Mouse (Mus musculus): Measurements from ENCODE around the gene Olfr571. TPM values are rescaled to one million over a fixed set of nuclear protein-coding genes. Genes with fewer than 3 reads are reported as not detected.

The Olfr571 gene
- not detected in 2 replicates for polyA plus RNA-seq (2012; rRNA removed)

GRCm38 (mm10) chr7:102917032-102917875 is at the start of gene Olfr571:
Gene Olfr571, minus strand, starts transcription at chr7:102917536.
- no peaks in the 10 kb centered on the region for H3K4me1 ChIP-seq (ENCODE audit: control insufficient read depth, insufficient read depth, low read length)
- no peaks in the 10 kb centered on the region for H3K36me3 ChIP-seq (ENCODE audit: control insufficient read depth, insufficient read depth, low read length)
- H3K27me3 ChIP-seq (ENCODE audit: control insufficient read depth, insufficient read depth, low read length) = no peaks in the 10 kb centered on the region
- H3K4me3 ChIP-seq (ENCODE audit: control insufficient read depth, low read depth, low read length) = no peak within 1 kb of the TSS
- TF ChIP-seq CTCF (IDR thresholded peaks at IDR 0.05; ENCODE audit: control insufficient read depth, insufficient read depth, insufficient replicate concordance, low read depth, low read length) = no peak
- no peak for TF ChIP-seq POLR2A (IDR thresholded peaks at IDR 0.05; ENCODE audit: control insufficient read depth, low read depth, low read length)
- H3K27ac ChIP-seq (ENCODE audit: control insufficient read depth, insufficient read depth, low read depth, low read length) = no peak within 1 kb of the TSS

- no peak for TF ChIP-seq CTCF (IDR thresholded peaks at IDR 0.05; ENCODE audit: control insufficient read depth, insufficient read depth, insufficient replicate concordance, low read depth, low read length)
- no peak for TF ChIP-seq POLR2A (IDR thresholded peaks at IDR 0.05; ENCODE audit: control insufficient read depth, low read depth, low read length)
- H3K27me3 ChIP-seq (ENCODE audit: control insufficient read depth, insufficient read depth, low read length) = no peaks in the 10 kb centered on the region
- H3K27ac ChIP-seq (ENCODE audit: control insufficient read depth, insufficient read depth, low read depth, low read length) = no peak within 1 kb of the TSS
- no peaks in the 10 kb centered on the region for H3K36me3 ChIP-seq (ENCODE audit: control insufficient read depth, insufficient read depth, low read length)
- no peaks in the 10 kb centered on the region for H3K4me1 ChIP-seq (ENCODE audit: control insufficient read depth, insufficient read depth, low read length)
- no peak within 1 kb of the TSS for H3K4me3 ChIP-seq (ENCODE audit: control insufficient read depth, low read depth, low read length)
These were observed 45.0 kb upstream of the Olfr571 start, which contains the start of gene Olfr576 for GRCm38 (mm10) chr7:102962360-102962759. Gene Olfr576, plus strand, starts transcription at chr7:102962660.

GRCm38 (mm10) chr7:102958593-102958992 is 41.3 kb upstream of the Olfr571 start, which contains the start of gene Olfr575:
Gene Olfr575, minus strand, starts transcription at chr7:102958775.
- H3K4me1 ChIP-seq (ENCODE audit: control insufficient read depth, insufficient read depth, low read length) = no peaks in the 10 kb centered on the region
- H3K27me3 ChIP-seq (ENCODE audit: control insufficient read depth, insufficient read depth, low read length) = no peaks in the 10 kb centered on the region
- TF ChIP-seq CTCF (IDR thresholded peaks at IDR 0.05; ENCODE audit: control insufficient read depth, insufficient read depth, insufficient replicate concordance, low read depth, low read length) (no peak), POLR2A (IDR thresholded peaks at IDR 0.05; ENCODE audit: control insufficient read depth, low read depth, low read length) (no peak)
- no peak within 1 kb of the TSS for H3K27ac ChIP-seq (ENCODE audit: control insufficient read depth, insufficient read depth, low read depth, low read length)
- H3K4me3 ChIP-seq (ENCODE audit: control insufficient read depth, low read depth, low read length) = no peak within 1 kb of the TSS
- H3K36me3 ChIP-seq (ENCODE audit: control insufficient read depth, insufficient read depth, low read length) = no peaks in the 10 kb centered on the region

- Histone ChIP-seq H3K36me3 (ENCODE audit: control insufficient read depth, insufficient read depth, low read length) (no peaks in the 10 kb centered on the region), H3K4me1 (ENCODE audit: control insufficient read depth, insufficient read depth, low read length) (no peaks in the 10 kb centered on the region), H3K4me3 (ENCODE audit: control insufficient read depth, low read depth, low read length) (no peak overlapping the region), H3K27me3 (ENCODE audit: control insufficient read depth, insufficient read depth, low read length) (no peaks in the 10 kb centered on the region), H3K27ac (ENCODE audit: control insufficient read depth, insufficient read depth, low read depth, low read length) (no peak overlapping the region)
- no peak for TF ChIP-seq CTCF (IDR thresholded peaks at IDR 0.05; ENCODE audit: control insufficient read depth, insufficient read depth, insufficient replicate concordance, low read depth, low read length)
- no peak for TF ChIP-seq POLR2A (IDR thresholded peaks at IDR 0.05; ENCODE audit: control insufficient read depth, low read depth, low read length)
These were observed 40.8 kb upstream of the Olfr571 start for GRCm38 (mm10) chr7:102958137-102958536.

- Histone ChIP-seq H3K4me3 (ENCODE audit: control insufficient read depth, low read depth, low read length) (no peak overlapping the region), H3K4me1 (ENCODE audit: control insufficient read depth, insufficient read depth, low read length) (no peaks in the 10 kb centered on the region), H3K27ac (ENCODE audit: control insufficient read depth, insufficient read depth, low read depth, low read length) (no peak overlapping the region), H3K36me3 (ENCODE audit: control insufficient read depth, insufficient read depth, low read length) (no peaks in the 10 kb centered on the region), H3K27me3 (ENCODE audit: control insufficient read depth, insufficient read depth, low read length) (no peaks in the 10 kb centered on the region)
- no peak for TF ChIP-seq CTCF (IDR thresholded peaks at IDR 0.05; ENCODE audit: control insufficient read depth, insufficient read depth, insufficient replicate concordance, low read depth, low read length)
- no peak for TF ChIP-seq POLR2A (IDR thresholded peaks at IDR 0.05; ENCODE audit: control insufficient read depth, low read depth, low read length)
These were observed 33.4 kb upstream of the Olfr571 start for GRCm38 (mm10) chr7:102950732-102951131.

- Histone ChIP-seq H3K4me3 (ENCODE audit: control insufficient read depth, low read depth, low read length) (no peak within 1 kb of the TSS), H3K4me1 (ENCODE audit: control insufficient read depth, insufficient read depth, low read length) (no peaks in the 10 kb centered on the region), H3K36me3 (ENCODE audit: control insufficient read depth, insufficient read depth, low read length) (no peaks in the 10 kb centered on the region), H3K27me3 (ENCODE audit: control insufficient read depth, insufficient read depth, low read length) (no peaks in the 10 kb centered on the region), H3K27ac (ENCODE audit: control insufficient read depth, insufficient read depth, low read depth, low read length) (no peak within 1 kb of the TSS)
- TF ChIP-seq CTCF (IDR thresholded peaks at IDR 0.05; ENCODE audit: control insufficient read depth, insufficient read depth, insufficient replicate concordance, low read depth, low read length) (no peak), POLR2A (IDR thresholded peaks at IDR 0.05; ENCODE audit: control insufficient read depth, low read depth, low read length) (no peak)
These were observed 30.8 kb upstream of the Olfr571 start, which contains the start of gene Olfr574 for GRCm38 (mm10) chr7:102948167-102948566. Gene Olfr574, plus strand, starts transcription at chr7:102948467.

GRCm38 (mm10) chr7:102943417-102943816 is 26.1 kb upstream of the Olfr571 start:
- no peak overlapping the region for H3K4me3 ChIP-seq (ENCODE audit: control insufficient read depth, low read depth, low read length)
- no peaks in the 10 kb centered on the region for H3K36me3 ChIP-seq (ENCODE audit: control insufficient read depth, insufficient read depth, low read length)
- no peaks in the 10 kb centered on the region for H3K27me3 ChIP-seq (ENCODE audit: control insufficient read depth, insufficient read depth, low read length)
- TF ChIP-seq POLR2A (IDR thresholded peaks at IDR 0.05; ENCODE audit: control insufficient read depth, low read depth, low read length) (no peak), CTCF (IDR thresholded peaks at IDR 0.05; ENCODE audit: control insufficient read depth, insufficient read depth, insufficient replicate concordance, low read depth, low read length) (no peak)
- no peak overlapping the region for H3K27ac ChIP-seq (ENCODE audit: control insufficient read depth, insufficient read depth, low read depth, low read length)
- no peaks in the 10 kb centered on the region for H3K4me1 ChIP-seq (ENCODE audit: control insufficient read depth, insufficient read depth, low read length)
